Mouse (Mus musculus) common myeloid progenitor, adult 5-6 weeks (primary cell): ENCODE data around the gene Stac3. TPM values are rescaled to one million over a fixed set of nuclear protein-coding genes. Genes with fewer than 3 reads are reported as not detected.
A peak's percentile ranks its signal among the peaks of the same experiment; 100 is the strongest.

ENCODE experiments used
- ATAC-seq: replicated peaks from 2 replicates; pipeline ENCODE4 v1.8.0; 2016; ENCODE audit warnings: low read depth, mild to moderate bottlenecking, moderate TSS enrichment, inconsistent platforms; ENCODE audit not compliant: poor library complexity, severe bottlenecking
- total RNA-seq: library from RNA; stranded (forward); fragments of 200-1000, 187-1606 nt; gene quantifications from 2 replicates; pipeline ENCODE4 v1.2.3, GENCODE M21; 2017

Gene Stac3
- total RNA-seq, 1 experiment from 2014 or later = not detected

GRCm38 (mm10) chr10:127509051-127509836 lies 7.8 kb downstream of the Stac3 start:
- ATAC-seq = peak; percentile 33

- ATAC-seq = no peak
Observed at GRCm38 (mm10) chr10:127509837-127510701, 8.6 kb downstream of the Stac3 start.

- no peak for ATAC-seq
Observed at GRCm38 (mm10) chr10:127510895-127511617, 9.6 kb downstream of the Stac3 start.

GRCm38 (mm10) chr10:127511634-127512306 lies 10.3 kb downstream of the Stac3 start:
- ATAC-seq = 0 out of 2 replicates have a peak, but pooled peaks have one; percentile 1

GRCm38 (mm10) chr10:127512307-127512666 lies 10.8 kb downstream of the Stac3 start:
- ATAC-seq = no peak

- ATAC-seq = peak; percentile 67
Observed at GRCm38 (mm10) chr10:127512813-127513212, 11.3 kb downstream of the Stac3 start.

GRCm38 (mm10) chr10:127513501-127514091 lies 12.1 kb downstream of the Stac3 start:
- 0 out of 2 replicates have a peak, but pooled peaks have one; percentile 4 for ATAC-seq

- no peak for ATAC-seq
Observed at GRCm38 (mm10) chr10:127514111-127514698, 12.7 kb downstream of the Stac3 start.

- no peak for ATAC-seq
Observed at GRCm38 (mm10) chr10:127514764-127515163, 13.3 kb downstream of the Stac3 start, which contains the start of gene Ndufa4l2. TSS of gene Ndufa4l2 (plus strand) at chr10:127514967.

GRCm38 (mm10) chr10:127515271-127515982 lies 13.9 kb downstream of the Stac3 start:
- no peak for ATAC-seq

- no peak for ATAC-seq
Observed at GRCm38 (mm10) chr10:127515983-127516459, 14.5 kb downstream of the Stac3 start.

GRCm38 (mm10) chr10:127516576-127517260 lies 15.2 kb downstream of the Stac3 start:
- no peak for ATAC-seq

- no peak for ATAC-seq
Observed at GRCm38 (mm10) chr10:127517941-127518340, 16.5 kb downstream of the Stac3 start.

GRCm38 (mm10) chr10:127519041-127519701 lies 17.7 kb downstream of the Stac3 start:
- ATAC-seq = no peak

- no peak for ATAC-seq
Observed at GRCm38 (mm10) chr10:127519903-127520713, 18.6 kb downstream of the Stac3 start.

GRCm38 (mm10) chr10:127520714-127521357 lies 19.4 kb downstream of the Stac3 start:
- no peak for ATAC-seq
